Mouse (Mus musculus): ENCODE measurements at regions not wholly inside any gene's neighbourhood (a gene's known extent, or its start where the extent isn't known, plus 50 kb on each side); places are given as distances from the start of the nearest gene placed in this dataset.

DNA sequence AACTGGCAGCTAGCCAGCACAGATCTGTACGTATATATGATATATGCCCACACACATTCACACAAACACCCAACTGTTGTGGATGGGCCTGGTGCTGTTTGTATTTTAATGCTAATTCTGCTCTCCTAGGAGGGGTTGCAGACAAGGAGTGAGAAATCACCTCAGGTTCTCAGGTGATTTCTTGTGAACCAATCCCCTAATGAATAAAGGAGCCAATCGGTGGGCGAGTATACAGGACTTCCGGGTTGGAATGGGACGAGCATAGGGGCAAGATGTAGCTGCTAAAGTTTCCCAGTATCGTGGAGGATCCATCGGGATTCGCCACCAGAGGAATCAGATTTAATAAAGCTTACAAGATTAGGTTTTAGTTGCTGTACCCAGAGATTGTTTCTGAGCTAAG is 155.6 kb downstream of the Satb1 start:
- no peak for TF ChIP-seq EP300 (optimal IDR thresholded peaks at IDR 0.05)
- no peak for TF ChIP-seq CTCF (IDR thresholded peaks at IDR 0.05; ENCODE audit: low read depth)
